Mouse (Mus musculus) brain, embryonic 14.5 days (tissue): ENCODE results near the gene Tmem56.

Source experiments
- CTCF ChIP-seq: fragments of 200-500 bp; IDR thresholded peaks from 2 replicates; pipeline ENCODE4 v1.5.1; 2012; ENCODE audit warnings: inconsistent platforms, mild to moderate bottlenecking, moderate library complexity, borderline replicate concordance; ENCODE audit not compliant: insufficient read depth, insufficient read length; ENCODE audit errors: extremely low read depth
- POLR2A ChIP-seq: fragments of 200-500 bp; IDR thresholded peaks from 2 replicates; pipeline ENCODE4 v1.6.1; 2012; ENCODE audit warnings: mild to moderate bottlenecking, inconsistent platforms, borderline replicate concordance; ENCODE audit not compliant: poor library complexity, insufficient read depth, insufficient read length, severe bottlenecking; ENCODE audit errors: extremely low read depth

GRCm38 (mm10) chr3:121157546-121158330 lies 125.2 kb downstream of the Tmem56 start:
- TF ChIP-seq POLR2A (no peak), CTCF (no peak)
